Mouse (Mus musculus): ENCODE results near the gene Myt1l. TPM values are rescaled to one million over a fixed set of nuclear protein-coding genes. Genes with fewer than 3 reads are reported as not detected.

Myt1l gene
- total RNA-seq, 2 experiments from 2014 or later = 1.9 to 2.7 TPM

- DNase-seq = no peak
These were observed 200.1 kb downstream of the Myt1l start for GRCm38 (mm10) chr12:29728294-29728693.

GRCm38 (mm10) chr12:29740346-29741025, 212.3 kb downstream of the Myt1l start:
- no peak for DNase-seq

GRCm38 (mm10) chr12:29741181-29741580, 213.0 kb downstream of the Myt1l start:
- DNase-seq = no peak

- DNase-seq = no peak
These were observed 222.5 kb downstream of the Myt1l start for GRCm38 (mm10) chr12:29750604-29751128.

GRCm38 (mm10) chr12:29755086-29755871, 227.1 kb downstream of the Myt1l start:
- DNase-seq = no peak

- no peak for DNase-seq
These were observed 227.7 kb downstream of the Myt1l start for GRCm38 (mm10) chr12:29755872-29756265.

- DNase-seq = no peak
These were observed 232.4 kb downstream of the Myt1l start for GRCm38 (mm10) chr12:29760611-29761010.

- DNase-seq = no peak
These were observed 238.0 kb downstream of the Myt1l start for GRCm38 (mm10) chr12:29766158-29766557.

- no peak for DNase-seq
These were observed 243.6 kb downstream of the Myt1l start for GRCm38 (mm10) chr12:29771791-29772190.

- no peak for DNase-seq
These were observed 244.2 kb downstream of the Myt1l start for GRCm38 (mm10) chr12:29772401-29772800.

GRCm38 (mm10) chr12:29778901-29779300, 250.7 kb downstream of the Myt1l start:
- no peak for DNase-seq

GRCm38 (mm10) chr12:29789319-29790050, 261.3 kb downstream of the Myt1l start:
- DNase-seq = peak; percentile 33

GRCm38 (mm10) chr12:29790051-29790386, 261.8 kb downstream of the Myt1l start:
- DNase-seq = no peak

GRCm38 (mm10) chr12:29792998-29793397, 264.8 kb downstream of the Myt1l start:
- no peak for DNase-seq

GRCm38 (mm10) chr12:29795107-29795673, 267.0 kb downstream of the Myt1l start:
- peak; percentile 6 for DNase-seq

GRCm38 (mm10) chr12:29798595-29799391, 270.6 kb downstream of the Myt1l start:
- DNase-seq = no peak

- DNase-seq = no peak
These were observed 278.2 kb downstream of the Myt1l start for GRCm38 (mm10) chr12:29806415-29806814.

GRCm38 (mm10) chr12:29809569-29810185, 281.5 kb downstream of the Myt1l start:
- peak; percentile 14 for DNase-seq

- DNase-seq = no peak
These were observed 287.3 kb downstream of the Myt1l start for GRCm38 (mm10) chr12:29815466-29815865.

GRCm38 (mm10) chr12:29816130-29816529, 287.9 kb downstream of the Myt1l start:
- DNase-seq = no peak

GRCm38 (mm10) chr12:29816761-29817160, 288.6 kb downstream of the Myt1l start:
- no peak for DNase-seq
